Mouse (Mus musculus) liver, adult 2 months (tissue): ENCODE data around the gene Lalba.

Experiments
- CTCF ChIP-seq: fragments of 200-500 bp; IDR thresholded peaks from 2 replicates; pipeline ENCODE4 v1.5.1; 2011; ENCODE audit warnings: low read depth, low read length, control low read depth
- POLR2A ChIP-seq: fragments of 200-500 bp; IDR thresholded peaks from 2 replicates; pipeline ENCODE4 v1.6.1; 2011; ENCODE audit warnings: low read length, control low read depth; ENCODE audit not compliant: insufficient read depth; ENCODE audit errors: extremely low read depth

DNA sequence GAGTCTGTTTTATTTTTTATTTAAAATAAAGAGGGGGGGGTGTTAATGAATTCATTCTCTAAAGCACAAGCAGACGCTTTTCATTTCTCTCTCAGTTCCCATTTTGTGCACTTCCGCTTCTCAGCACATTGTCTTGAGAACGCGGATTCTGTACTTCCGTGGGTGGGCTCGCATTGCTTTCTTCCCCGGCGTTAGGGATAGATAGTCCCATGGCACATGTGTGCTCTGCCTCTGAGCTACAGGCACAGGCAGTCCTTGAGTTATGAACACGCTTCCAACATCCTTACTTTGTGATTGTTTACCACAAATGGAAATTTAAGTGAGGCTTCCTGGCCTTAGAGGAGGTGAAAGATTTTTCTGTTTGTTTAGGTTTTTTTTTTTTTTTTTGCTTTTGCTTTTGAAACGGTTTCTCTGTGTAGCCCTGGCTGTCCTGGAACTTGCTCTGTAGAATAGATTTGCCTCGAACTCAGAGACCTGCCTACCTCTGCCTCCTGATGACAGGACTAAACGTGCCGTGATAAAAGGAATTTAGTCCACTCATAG lies 28.9 kb upstream of the Lalba start:
- TF ChIP-seq CTCF (no peak), POLR2A (no peak)
